Mouse (Mus musculus) lung, adult 2 months (tissue): ENCODE data around the gene Yars.

Source experiments
- CTCF ChIP-seq: fragments of 200-500 bp; IDR thresholded peaks from 2 replicates; pipeline ENCODE4 v1.5.1; 2011; ENCODE audit warnings: mild to moderate bottlenecking, low read length, control low read depth; ENCODE audit not compliant: insufficient read depth
- POLR2A ChIP-seq: fragments of 200-500 bp; IDR thresholded peaks from 2 replicates; pipeline ENCODE4 v1.6.1; 2011; ENCODE audit warnings: low read depth, mild to moderate bottlenecking, control low read depth, low read length, borderline replicate concordance; ENCODE audit errors: extremely low read depth

- TF ChIP-seq CTCF (no peak), POLR2A (no peak)
These were observed 65.0 kb downstream of the Yars start for GRCm38 (mm10) chr4:129254571-129254970.
